Mouse (Mus musculus): Measurements from ENCODE around the gene Krtap5-2.
"Not testable (repeated sequence)": the region's sequence is repeated elsewhere in the genome, so short reads cannot be mapped to it uniquely, and the experiment has no call there.

The Krtap5-2 gene

DNA sequence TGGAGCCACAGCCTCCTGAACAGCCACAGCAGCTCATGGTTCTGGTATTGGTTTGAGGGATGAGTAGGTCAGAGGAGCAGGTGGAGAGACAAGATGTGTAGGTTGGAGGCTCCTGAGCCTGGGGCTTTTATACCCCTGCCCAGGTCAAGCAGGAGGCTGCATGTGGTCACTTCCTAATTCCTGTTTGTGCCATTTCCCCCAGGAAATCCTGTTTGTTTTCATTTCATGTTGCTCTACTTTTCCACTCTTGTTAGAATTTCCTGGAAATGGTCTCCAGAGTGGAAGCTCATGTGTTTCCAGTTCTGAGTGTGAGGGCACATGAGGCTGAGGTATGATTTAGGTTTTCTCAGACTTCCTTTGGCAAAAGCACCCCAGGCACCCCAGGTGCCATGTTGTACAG, at the start of gene Krtap5-2:
Gene Krtap5-2 (minus strand): TSS at position 101 of the 400 bp plus-strand sequence.
- DNase-seq (ENCODE audit: extremely low read depth, insufficient read length, low spot score) = not testable (repeated sequence)

GRCm38 (mm10) chr7:142224518-142224917, 48.7 kb upstream of the Krtap5-2 start:
- no peak for DNase-seq (ENCODE audit: extremely low read depth, insufficient read length, low spot score)

GRCm38 (mm10) chr7:142212136-142212535, 36.3 kb upstream of the Krtap5-2 start:
- not testable (repeated sequence) for DNase-seq (ENCODE audit: extremely low read depth, insufficient read length, low spot score)

GRCm38 (mm10) chr7:142211559-142211958, 35.8 kb upstream of the Krtap5-2 start, which contains the start of gene Gm7579:
Gene Gm7579 (plus strand): TSS chr7:142211859.
- no peak for DNase-seq (ENCODE audit: extremely low read depth, insufficient read length, low spot score)

DNA sequence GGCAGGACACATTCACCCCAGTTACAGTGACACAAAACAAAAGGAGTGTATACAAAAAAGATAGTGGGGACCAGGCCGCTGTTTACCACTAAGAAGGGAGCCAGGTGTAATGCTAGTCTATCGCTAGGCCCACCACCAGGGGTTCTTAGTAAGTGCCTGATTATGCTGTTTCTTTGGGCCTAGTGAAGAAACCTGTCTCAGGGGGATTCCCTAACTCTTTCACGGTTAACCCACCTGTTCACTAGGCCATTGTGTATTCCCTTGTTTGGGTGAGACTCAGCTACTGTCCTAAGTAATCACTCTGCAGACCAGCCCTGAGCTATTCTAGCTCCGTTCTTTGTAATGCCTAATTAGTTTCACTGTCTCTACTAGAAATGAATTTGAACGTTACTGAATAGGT, 31.1 kb upstream of the Krtap5-2 start:
- not testable (repeated sequence) for DNase-seq (ENCODE audit: extremely low read depth, insufficient read length, low spot score)

DNA sequence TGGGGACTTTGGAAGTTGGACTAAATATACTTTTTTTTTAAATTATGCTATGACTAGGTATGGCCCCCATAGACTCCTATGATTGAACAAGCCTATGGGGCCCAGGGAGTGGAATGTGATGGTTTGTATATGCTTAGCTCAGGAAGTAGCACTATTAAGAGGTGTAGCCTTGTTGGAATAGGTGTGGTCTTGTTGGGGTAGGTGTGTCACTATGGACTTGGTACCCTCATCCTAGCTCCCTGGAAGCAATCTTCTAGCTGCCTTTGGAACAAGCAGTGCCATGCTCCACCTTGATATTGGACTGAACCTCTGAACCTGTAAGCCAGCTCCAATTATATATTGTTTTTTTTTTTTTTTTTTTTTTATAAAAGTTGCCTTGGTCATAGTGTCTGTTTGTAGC, 29.7 kb upstream of the Krtap5-2 start:
- no peak for DNase-seq (ENCODE audit: extremely low read depth, insufficient read length, low spot score)

DNA sequence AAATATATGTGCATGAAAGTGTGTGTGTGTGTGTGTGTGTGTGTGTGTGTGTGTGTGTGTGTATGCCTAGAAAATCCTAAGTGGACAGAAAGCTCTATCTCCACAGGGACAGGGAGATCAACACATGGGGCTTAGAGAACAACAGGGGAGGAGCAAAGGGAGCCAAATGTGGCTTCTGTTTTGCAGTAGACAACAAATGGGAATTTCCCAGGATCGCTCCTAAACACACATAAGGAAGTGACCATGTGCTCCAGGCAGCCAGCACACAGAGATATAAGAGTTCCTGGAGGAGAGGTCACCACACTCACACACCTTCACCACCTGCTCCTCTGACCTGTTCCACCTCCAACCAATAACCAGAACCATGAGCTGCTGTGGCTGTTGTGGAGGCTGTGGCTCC, 25.3 kb upstream of the Krtap5-2 start, which contains the start of gene Krtap5-3:
Gene Krtap5-3 (plus strand): TSS at position 301 of the 400 bp plus-strand sequence.
- DNase-seq (ENCODE audit: extremely low read depth, insufficient read length, low spot score) = no peak

GRCm38 (mm10) chr7:142198748-142199147, 22.9 kb upstream of the Krtap5-2 start:
- DNase-seq (ENCODE audit: extremely low read depth, insufficient read length, low spot score) = no peak

DNA sequence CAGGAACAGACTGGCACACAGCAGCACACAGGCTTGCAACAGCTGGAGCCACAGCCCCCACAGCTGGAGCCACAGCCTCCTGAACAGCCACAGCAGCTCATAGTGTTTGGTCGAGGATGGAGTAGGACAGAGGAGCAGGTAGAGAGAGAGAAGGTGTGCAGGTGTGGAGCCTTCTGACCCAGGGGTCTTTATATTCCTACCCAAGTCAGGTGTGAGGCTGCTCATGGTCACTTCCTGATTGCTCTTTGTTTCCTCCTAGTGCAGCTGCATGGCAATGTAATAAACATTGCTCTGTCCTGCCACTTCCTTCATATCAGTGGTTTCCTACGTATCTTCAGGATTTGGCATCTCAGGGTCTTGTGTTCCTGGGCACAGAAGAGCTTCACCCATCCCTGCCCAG, 14.5 kb upstream of the Krtap5-2 start, which contains the start of gene Gm10153:
Gene Gm10153 (minus strand): TSS at position 101 of the 400 bp plus-strand sequence.
- no peak for DNase-seq (ENCODE audit: extremely low read depth, insufficient read length, low spot score)

- no peak for DNase-seq (ENCODE audit: extremely low read depth, insufficient read length, low spot score)
Observed at GRCm38 (mm10) chr7:142188156-142188555, 12.4 kb upstream of the Krtap5-2 start.

DNA sequence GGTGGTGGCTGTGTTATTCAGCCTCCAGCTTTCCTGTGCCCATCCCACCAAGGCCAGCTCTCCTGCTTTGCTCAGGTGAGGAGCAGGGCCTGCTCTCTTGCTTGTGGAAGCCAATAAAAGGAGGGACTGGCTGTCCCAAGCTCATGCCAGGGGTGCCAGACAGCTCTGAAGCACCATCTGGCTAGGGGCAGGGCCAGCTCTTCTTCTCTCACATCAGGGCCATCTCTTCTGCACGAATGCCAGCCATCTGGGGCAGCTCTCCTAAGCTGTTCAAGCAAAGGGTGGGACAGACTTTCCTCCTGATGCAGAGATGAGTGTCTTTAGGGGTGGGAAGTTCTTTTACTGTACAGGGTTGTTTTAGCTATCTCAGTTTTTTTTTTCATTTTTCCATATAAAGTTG, 5.2 kb upstream of the Krtap5-2 start:
- DNase-seq (ENCODE audit: extremely low read depth, insufficient read length, low spot score) = no peak

DNA sequence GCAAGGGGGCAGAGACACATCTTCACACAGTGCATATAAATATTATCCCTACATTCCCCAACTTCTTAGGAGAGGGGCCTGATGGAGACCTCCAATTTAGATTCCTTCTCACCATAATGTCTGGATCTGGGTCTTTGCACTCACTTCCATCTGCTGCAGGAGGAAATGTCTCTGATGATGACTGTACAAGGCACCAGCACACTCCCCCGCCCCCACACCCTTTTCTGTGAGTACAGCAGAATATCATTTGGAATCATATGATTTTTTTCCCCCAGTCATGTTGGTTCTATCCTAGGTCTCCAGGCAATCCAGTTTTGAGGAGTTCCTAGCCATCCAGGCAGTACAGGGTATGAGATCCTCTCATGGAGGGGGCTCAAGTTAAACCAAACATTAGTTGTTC, 2.9 kb upstream of the Krtap5-2 start:
- no peak for DNase-seq (ENCODE audit: extremely low read depth, insufficient read length, low spot score)

GRCm38 (mm10) chr7:142169836-142170235, 6.0 kb downstream of the Krtap5-2 start:
- DNase-seq (ENCODE audit: extremely low read depth, insufficient read length, low spot score) = no peak

GRCm38 (mm10) chr7:142165639-142166038, 10.2 kb downstream of the Krtap5-2 start, which contains the start of gene Gm4553:
Gene Gm4553 (minus strand): TSS chr7:142165739.
- DNase-seq (ENCODE audit: extremely low read depth, insufficient read length, low spot score) = not testable (repeated sequence)

DNA sequence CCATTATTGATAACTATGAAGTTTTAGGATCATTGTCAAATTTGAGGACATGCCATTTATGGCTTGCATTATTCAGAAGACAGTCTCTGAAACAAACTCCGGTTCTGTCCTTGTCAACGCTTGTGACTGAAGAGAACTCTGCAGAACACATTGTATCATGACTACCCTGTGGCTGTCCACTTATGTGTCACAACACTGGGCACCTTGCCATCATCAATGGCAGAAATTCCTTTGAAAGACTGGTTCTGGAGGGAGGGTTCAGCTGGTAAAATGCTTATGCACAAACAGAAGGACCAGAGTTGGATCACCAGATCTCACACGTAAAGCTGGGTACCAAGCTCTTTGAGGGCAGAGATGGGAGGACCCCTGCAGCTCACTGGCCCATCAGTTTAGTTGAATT, 16.4 kb downstream of the Krtap5-2 start:
- DNase-seq (ENCODE audit: extremely low read depth, insufficient read length, low spot score) = no peak

- DNase-seq (ENCODE audit: extremely low read depth, insufficient read length, low spot score) = not testable (repeated sequence)
Observed at GRCm38 (mm10) chr7:142157013-142157412, 18.8 kb downstream of the Krtap5-2 start, which contains the start of gene Gm29735. Gene Gm29735 (minus strand): TSS chr7:142157113.

DNA sequence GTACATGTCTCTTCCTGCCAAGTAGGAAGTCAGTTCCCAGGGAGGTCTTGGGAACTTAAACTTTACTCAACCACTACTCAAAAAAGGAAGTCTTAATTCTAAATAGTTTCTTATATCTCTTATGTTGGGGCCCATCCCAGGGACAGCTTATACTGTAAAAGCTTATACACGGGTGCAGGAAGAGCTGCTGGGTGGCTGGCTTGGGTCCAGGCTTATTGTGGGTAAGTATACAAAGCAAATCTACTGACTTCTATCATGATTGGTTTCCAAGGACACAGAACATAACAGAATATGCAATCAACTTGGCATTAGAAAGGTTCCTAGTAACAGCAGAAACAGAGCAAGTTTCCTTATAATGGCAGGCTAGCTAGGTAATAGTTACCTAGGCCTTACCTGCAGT, 20.5 kb downstream of the Krtap5-2 start:
- DNase-seq (ENCODE audit: extremely low read depth, insufficient read length, low spot score) = no peak

- DNase-seq (ENCODE audit: extremely low read depth, insufficient read length, low spot score) = no peak
Observed at GRCm38 (mm10) chr7:142152191-142152590, 23.6 kb downstream of the Krtap5-2 start.

DNA sequence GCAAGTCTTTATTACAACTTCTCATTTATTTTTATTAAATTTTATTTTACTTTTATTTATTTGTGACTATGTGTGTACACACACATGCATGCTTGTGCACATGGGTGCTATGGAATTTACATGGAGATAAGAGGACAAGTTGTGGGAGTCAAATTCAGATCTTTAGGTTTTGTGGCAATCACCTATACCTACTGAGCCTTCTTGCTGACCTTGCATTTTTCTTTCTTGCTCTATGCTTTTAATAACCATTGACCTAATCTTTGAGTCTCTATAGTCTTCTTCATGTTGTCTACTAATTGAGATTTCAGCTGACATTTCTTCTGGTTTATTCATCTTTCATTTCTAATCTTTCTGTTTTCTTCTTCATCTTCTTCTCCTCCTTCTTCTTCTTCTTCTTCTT, 27.2 kb downstream of the Krtap5-2 start:
- no peak for DNase-seq (ENCODE audit: extremely low read depth, insufficient read length, low spot score)

GRCm38 (mm10) chr7:142146033-142146432, 29.8 kb downstream of the Krtap5-2 start:
- DNase-seq (ENCODE audit: extremely low read depth, insufficient read length, low spot score) = no peak

DNA sequence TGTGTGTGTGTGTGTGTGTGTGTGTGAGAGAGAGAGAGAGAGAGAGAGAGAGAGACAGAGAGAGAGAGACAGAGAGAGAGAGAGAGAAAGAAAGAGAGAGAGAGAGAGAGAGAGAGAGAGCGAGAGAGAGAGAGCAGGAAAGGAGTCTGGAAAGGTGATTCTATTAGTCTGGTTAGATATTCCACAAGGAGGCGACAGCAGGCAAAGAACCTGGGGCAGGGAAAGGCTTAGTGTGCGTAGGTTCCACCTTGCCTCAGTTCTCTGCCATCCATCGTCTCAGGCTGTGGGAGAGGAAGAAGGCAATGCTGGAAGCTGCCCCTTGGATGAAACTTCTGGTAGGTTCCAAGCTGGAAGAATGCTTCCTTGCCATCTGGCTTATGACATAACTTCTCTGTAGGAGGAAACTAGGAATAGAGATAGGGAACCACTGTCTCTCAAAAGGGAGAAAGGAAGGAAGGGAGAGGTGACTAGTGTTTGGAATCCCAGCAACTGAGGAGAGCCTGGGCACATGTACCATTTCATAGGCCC, 30.3 kb downstream of the Krtap5-2 start:
- no peak for DNase-seq (ENCODE audit: extremely low read depth, insufficient read length, low spot score)

- DNase-seq (ENCODE audit: extremely low read depth, insufficient read length, low spot score) = no peak
Observed at GRCm38 (mm10) chr7:142144507-142144906, 31.3 kb downstream of the Krtap5-2 start, which contains the start of gene Gm45337. Gene Gm45337 (minus strand): TSS chr7:142144607.
